Mouse (Mus musculus) bone marrow macrophage, adult 2 months (primary cell): ENCODE measurements around the gene Terb2.

Source experiments
- CTCF ChIP-seq: IDR thresholded peaks from 2 replicates; pipeline ENCODE4 v1.5.1; 2012; ENCODE audit warnings: low read depth, mild to moderate bottlenecking, low read length, moderate library complexity
- POLR2A ChIP-seq: IDR thresholded peaks from 2 replicates; pipeline ENCODE4 v1.6.1; 2012; ENCODE audit warnings: mild to moderate bottlenecking, low read depth, low read length, borderline replicate concordance

DNA sequence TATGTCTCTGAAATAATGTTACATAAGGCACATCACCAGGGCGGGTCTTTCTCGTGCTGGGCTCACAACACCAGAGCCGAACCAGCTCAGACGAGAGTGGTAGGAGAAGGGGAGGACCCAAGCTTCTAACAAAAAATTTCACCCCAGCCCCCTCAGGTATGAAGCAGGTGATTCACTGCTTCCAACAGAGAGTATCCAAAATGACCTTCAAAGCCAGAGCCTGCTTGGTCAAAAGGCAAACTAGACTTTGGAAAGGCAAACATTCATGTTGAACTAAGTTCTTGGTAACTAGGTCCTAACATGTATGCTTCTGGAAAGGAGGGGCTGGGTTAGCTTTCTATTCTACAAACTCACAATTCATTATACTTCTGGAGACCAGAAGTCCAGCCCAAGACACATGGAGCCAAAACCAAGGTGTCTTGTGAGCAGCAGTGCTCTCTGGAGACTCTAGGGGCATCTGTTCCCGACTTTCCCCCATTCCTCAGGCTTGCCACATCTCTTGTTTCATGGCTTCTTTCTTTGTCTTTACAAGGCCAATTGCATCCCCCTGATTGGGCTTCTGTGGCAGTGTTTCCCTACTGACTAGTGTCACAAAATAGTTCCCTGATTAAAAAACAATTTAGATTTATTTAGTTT is 44.6 kb upstream of the Terb2 start:
- TF ChIP-seq CTCF (no peak), POLR2A (no peak)
